Mouse (Mus musculus): ENCODE data around the gene Nuak1.

GRCm38 (mm10) chr10:84382900-84383883 is 57.2 kb downstream of the Nuak1 start:
- TF ChIP-seq CTCF (IDR thresholded peaks at IDR 0.05; ENCODE audit: insufficient read depth, low read depth, low read length): no peak
- no peak for TF ChIP-seq POLR2A (IDR thresholded peaks at IDR 0.05; ENCODE audit: insufficient read depth, low read depth, low read length)

Data from olfactory bulb, adult 2 months (tissue).